Mouse (Mus musculus) brain, embryonic 18.5 days (tissue): ENCODE measurements around the gene Pik3c2g.

Experiments used
- DNase-seq: peaks from one replicate; pipeline ENCODE4 v3.0.0-alpha.2; 2012; ENCODE audit warnings: low read depth, low spot score

The Pik3c2g gene

DNA sequence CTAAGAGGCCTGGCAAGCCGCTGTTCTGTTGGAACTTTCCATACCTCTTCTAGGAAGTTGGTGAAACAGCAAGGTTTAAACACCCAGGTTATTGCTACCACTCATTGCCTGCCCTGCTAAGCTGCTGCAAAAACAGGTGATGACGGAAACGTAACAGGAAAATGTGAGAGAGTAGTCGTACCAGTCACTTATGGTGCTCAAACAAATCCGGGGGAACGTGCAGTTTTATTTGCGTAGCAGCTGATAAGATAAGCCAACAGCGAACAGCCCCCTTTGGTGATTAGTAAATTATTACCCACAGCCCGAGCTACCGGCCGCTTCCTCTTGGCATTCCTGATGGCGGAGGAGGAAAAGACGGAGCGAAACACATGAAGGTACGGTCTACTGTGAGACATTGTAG lies at the start of gene Pik3c2g:
TSS of gene Pik3c2g (plus strand) at position 330 of the 400 bp plus-strand sequence.
- no peak for DNase-seq

DNA sequence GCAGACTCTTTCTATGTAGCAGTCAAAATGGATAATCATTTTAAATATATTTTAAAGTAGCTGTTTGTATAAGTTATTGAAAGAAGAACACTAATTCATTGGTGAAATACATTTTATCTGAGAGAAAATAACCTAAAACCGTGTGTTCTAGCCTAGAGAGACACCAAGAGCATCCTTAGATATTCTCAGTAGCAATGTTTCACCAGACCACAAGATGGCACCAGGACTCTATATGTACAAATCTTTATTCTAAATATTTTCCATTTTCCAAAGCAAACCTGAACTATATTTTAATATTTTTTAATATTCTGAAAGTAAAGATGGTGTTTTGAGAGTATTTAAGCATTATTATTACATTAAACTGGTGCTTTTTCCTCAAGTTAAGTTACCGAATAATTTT lies 48.6 kb upstream of the Pik3c2g start:
- no peak for DNase-seq

DNA sequence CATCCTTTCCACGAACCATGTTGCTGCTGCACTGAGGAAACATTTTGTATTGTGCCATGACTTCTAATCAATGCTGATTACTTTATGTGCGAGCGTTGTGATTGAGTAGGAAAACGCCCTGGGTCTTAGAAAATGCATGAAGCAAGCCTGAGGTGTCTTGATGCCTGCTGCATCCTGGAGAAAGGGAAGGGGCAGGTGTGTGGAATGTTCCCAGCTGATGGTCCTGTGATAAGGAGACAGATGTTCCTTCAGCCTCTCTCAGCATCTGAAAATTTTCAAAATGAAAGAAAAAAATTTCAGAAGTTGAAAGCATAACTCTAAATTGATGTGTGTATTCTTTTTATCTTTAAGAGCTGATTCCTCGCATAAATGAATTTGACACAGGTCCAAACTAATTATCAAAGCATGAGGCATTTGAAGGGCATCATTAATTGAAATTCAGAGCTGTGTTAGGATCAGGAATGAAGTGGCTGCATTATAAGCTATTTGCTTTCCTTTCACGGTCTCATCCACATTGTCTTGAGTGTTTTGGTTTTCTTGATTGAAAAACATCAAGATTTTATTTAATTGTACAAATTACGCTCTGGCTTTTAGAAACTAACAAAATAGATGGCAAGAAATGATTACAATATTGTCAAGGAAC lies 31.4 kb upstream of the Pik3c2g start:
- DNase-seq, result no peak

GRCm38 (mm10) chr6:139569211-139569610 lies 17.8 kb upstream of the Pik3c2g start:
- DNase-seq, result no peak

GRCm38 (mm10) chr6:139575854-139576253 lies 11.2 kb upstream of the Pik3c2g start:
- no peak for DNase-seq

GRCm38 (mm10) chr6:139576261-139577014 lies 10.6 kb upstream of the Pik3c2g start:
- no peak for DNase-seq

GRCm38 (mm10) chr6:139577026-139577861 lies 9.8 kb upstream of the Pik3c2g start:
- DNase-seq, result peak; percentile 36

DNA sequence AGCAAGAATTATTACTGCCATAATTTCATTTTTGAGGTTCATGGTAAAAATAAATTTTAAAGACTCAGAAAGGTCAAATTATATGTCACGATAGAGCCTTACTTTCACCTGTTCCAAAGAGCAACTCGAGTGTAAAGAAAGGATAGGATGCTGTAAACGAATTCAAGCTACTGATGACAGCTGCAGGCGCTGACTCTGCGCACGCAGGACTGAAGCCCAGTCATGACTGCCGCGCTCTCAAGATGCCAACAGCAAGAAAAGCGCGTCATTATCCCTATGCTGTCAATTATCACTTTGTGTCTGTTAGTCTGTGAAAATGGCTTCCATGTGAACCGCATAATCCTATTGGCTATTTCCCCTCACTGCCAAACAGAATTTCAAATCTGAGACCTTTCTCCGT lies 457 bp downstream of the Pik3c2g start:
- no peak for DNase-seq

DNA sequence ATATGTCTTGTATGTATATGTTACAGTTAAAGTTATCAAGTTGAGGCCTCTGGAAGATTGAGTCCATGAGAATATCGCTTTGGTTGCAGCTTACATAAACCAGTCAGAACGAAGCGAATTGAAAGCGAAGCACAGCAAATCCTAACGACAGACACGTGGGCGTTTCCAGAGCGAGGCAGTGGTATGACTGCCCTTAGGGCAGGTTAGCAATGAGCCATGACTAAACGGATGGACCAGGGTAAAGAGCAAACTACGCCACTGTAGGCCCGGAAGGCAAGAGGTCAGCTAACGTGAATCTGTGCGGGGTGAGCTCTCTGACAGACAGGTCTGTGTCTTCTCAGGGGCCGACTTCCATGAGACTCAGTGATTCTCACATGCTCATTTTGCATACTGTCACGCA lies 1.4 kb downstream of the Pik3c2g start:
- no peak for DNase-seq

DNA sequence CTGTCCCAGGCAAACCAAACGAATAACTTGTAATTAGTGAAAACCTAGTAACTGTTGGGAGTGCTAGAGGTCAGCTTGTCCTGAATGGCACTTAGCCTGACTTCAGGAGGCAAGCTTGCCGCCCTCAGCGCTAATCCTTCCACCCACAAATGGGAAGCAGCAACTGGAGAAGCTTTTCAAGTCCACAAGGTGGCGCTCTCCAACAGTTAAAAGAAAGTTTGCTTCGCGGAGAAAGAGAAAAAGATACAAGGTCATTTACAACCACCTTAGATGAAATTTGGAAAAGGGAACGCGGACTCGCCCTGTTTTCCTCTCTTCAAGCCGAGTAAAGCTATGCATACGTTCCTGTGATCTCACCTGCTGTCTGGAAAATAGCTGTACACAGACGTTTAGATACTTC lies 2.3 kb downstream of the Pik3c2g start:
- peak; percentile 75 for DNase-seq

GRCm38 (mm10) chr6:139589854-139590253 lies 2.8 kb downstream of the Pik3c2g start:
- no peak for DNase-seq

GRCm38 (mm10) chr6:139592081-139592480 lies 5.1 kb downstream of the Pik3c2g start:
- DNase-seq, result no peak

GRCm38 (mm10) chr6:139596433-139596832 lies 9.4 kb downstream of the Pik3c2g start:
- DNase-seq, result no peak

- DNase-seq, result no peak
Measured at GRCm38 (mm10) chr6:139599216-139599615, 12.2 kb downstream of the Pik3c2g start.

DNA sequence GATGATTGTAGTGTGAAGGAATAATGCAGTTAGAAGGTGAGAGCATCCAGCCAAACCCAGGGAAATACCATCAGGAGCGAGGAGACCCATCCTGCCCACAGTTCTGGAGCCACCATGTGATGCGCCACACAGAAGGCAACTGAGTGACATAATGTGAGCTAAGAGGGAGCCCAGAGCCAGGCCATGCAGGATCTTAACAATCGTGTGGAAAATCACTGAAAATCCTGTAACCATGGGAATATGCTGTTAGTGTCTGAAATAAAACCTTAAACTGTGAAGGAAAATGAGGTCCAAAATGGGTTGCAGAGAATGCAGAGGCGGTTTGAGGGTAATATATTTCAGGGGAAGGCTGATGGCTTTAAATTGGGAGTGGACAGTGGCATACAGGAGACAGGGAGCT lies 31.8 kb downstream of the Pik3c2g start:
- DNase-seq, result no peak

DNA sequence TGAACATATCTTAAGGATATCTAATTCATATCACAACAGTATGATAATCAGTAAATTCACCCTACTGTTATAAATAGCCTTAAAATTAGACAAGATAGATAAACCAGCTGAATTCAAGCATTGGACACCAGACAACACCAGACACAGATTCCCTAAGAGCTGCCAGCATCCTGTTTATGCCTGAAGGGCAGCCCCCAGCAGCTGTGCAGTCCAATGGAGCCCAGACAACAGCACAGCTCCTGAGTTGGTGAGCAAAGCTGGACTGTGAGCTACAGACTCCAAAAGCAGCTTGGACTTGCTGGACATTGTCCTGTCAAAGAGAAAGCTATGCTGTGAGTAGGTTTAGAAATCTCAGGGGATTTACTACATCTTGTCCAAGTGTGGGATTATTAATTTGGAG lies 37.7 kb downstream of the Pik3c2g start:
- DNase-seq, result no peak

DNA sequence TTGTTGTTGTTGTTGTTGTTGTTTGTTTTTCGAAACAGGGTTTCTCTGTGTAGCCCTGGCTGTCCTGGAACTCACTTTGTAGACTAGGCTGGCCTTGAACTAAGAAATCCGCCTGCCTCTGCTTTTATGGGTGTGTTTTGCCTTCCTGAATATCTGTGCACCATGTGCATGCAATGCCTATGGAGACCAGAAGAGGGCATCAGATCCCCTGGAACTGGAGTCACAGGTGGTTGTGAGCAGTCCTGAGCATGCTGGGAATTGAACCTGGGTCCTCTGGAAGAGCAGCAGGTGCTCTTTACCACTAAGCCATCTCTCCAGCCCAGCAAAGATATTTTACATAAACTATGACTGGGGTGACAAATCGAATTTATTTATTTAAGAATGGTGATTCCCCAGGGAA lies 47.5 kb downstream of the Pik3c2g start:
- DNase-seq, result no peak

GRCm38 (mm10) chr6:139655399-139655798 lies 68.4 kb downstream of the Pik3c2g start:
- no peak for DNase-seq

- DNase-seq, result no peak
Measured at GRCm38 (mm10) chr6:139662462-139662861, 75.4 kb downstream of the Pik3c2g start.

DNA sequence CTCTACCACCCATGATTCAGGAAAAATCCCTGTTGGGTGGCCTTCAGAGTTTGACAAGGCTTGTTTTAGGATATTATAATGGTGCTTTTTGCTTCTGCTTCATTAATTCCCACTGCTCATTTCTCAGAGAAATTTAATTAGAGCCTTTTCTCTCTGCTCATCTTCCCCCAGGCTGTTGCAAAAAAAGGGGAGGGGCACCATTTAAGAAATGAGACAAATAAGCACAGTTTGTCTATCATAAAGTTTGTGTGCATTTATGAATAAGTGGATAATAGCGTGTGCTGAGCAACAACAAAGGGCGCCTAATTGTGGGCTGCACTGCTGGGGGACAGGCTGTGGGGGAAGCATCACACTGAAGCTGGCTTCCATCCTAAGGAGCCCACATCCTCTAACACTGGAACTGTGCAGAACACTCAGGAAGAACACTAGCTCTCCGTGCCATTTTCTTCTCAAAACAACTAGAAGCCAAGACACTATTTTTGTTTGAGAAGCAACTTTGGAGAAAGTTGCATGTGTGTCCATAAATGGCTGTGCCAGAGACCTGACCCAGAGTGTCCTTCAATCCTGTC lies 131.5 kb downstream of the Pik3c2g start:
- DNase-seq, result no peak

DNA sequence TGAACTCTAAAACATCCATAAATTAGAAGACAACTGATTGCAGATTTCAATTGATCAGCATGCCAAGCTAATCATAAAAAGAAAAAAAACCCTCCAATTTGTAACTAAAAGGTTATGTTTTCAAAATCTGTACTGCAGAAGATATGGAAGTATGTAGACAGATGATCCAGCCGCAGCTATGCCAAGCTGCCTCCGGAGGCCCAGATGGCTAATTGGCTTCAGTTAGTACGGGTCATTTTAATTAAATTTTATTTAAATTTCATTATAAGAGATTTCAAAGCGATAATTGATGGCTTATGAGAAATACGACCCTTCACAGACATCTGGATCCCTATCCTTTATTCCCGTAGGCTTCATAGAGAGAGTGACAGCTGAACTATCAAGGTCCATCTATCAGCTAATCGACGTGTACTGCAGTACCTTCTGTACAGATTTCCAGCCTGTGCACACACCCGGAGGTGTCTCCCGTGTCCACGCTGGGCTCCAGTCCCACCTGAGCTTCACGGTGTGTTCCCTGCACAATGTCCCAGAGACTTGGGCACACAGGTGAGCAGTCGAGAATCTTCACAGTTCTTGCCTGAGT lies 132.7 kb downstream of the Pik3c2g start:
- no peak for DNase-seq
